Mouse (Mus musculus): ENCODE results near the gene Gm45062. TPM values are rescaled to one million over a fixed set of nuclear protein-coding genes. Genes with fewer than 3 reads are reported as not detected.
A peak's percentile ranks its signal among the peaks of the same experiment; 100 is the strongest.
"Not testable (repeated sequence)": the region's sequence is repeated elsewhere in the genome, so short reads cannot be mapped to it uniquely, and the experiment has no call there.

Gene Gm45062
- total RNA-seq, 2 experiments from 2014 or later: not detected

- DNase-seq: peak; percentile 75
Measured at GRCm38 (mm10) chr6:8509551-8509950, 250.3 kb downstream of the Gm45062 start, which contains the start of gene Glcci1. Glcci1 (plus strand) TSS chr6:8509600.

- DNase-seq: peak; percentile 20
Measured at GRCm38 (mm10) chr6:8509961-8510863, 251.0 kb downstream of the Gm45062 start.

- DNase-seq: no peak
Measured at GRCm38 (mm10) chr6:8510864-8511428, 251.7 kb downstream of the Gm45062 start.

- no peak for DNase-seq
Measured at GRCm38 (mm10) chr6:8511447-8511846, 252.2 kb downstream of the Gm45062 start.

- DNase-seq: no peak
Measured at GRCm38 (mm10) chr6:8512416-8512815, 253.2 kb downstream of the Gm45062 start.

GRCm38 (mm10) chr6:8519687-8520086 lies 260.4 kb downstream of the Gm45062 start:
- DNase-seq: no peak

GRCm38 (mm10) chr6:8521231-8521630 lies 262.0 kb downstream of the Gm45062 start:
- no peak for DNase-seq

GRCm38 (mm10) chr6:8524717-8525116 lies 265.5 kb downstream of the Gm45062 start:
- DNase-seq: no peak

- DNase-seq: no peak
Measured at GRCm38 (mm10) chr6:8531104-8531894, 272.0 kb downstream of the Gm45062 start.

- no peak for DNase-seq
Measured at GRCm38 (mm10) chr6:8536944-8537343, 277.7 kb downstream of the Gm45062 start.

- not testable (repeated sequence) for DNase-seq
Measured at GRCm38 (mm10) chr6:8541531-8541930, 282.3 kb downstream of the Gm45062 start.

GRCm38 (mm10) chr6:8544822-8545221 lies 285.6 kb downstream of the Gm45062 start:
- no peak for DNase-seq

- DNase-seq: no peak
Measured at GRCm38 (mm10) chr6:8545780-8546179, 286.5 kb downstream of the Gm45062 start.

- no peak for DNase-seq
Measured at GRCm38 (mm10) chr6:8551155-8551554, 291.9 kb downstream of the Gm45062 start.

- DNase-seq: no peak
Measured at GRCm38 (mm10) chr6:8556849-8557571, 297.8 kb downstream of the Gm45062 start.

- DNase-seq: no peak
Measured at GRCm38 (mm10) chr6:8560682-8561081, 301.4 kb downstream of the Gm45062 start.

GRCm38 (mm10) chr6:8582377-8582776 lies 323.1 kb downstream of the Gm45062 start:
- DNase-seq: no peak

GRCm38 (mm10) chr6:8583892-8584291 lies 324.6 kb downstream of the Gm45062 start:
- no peak for DNase-seq

GRCm38 (mm10) chr6:8591665-8592064 lies 332.4 kb downstream of the Gm45062 start:
- no peak for DNase-seq

GRCm38 (mm10) chr6:8617369-8617768 lies 358.1 kb downstream of the Gm45062 start:
- DNase-seq: no peak

- no peak for DNase-seq
Measured at GRCm38 (mm10) chr6:8619582-8620350, 360.5 kb downstream of the Gm45062 start.

All from gastrocnemius, postnatal 25 days (tissue).